Comparison of ENCODE assay signal across 8 mouse cellular contexts in the genomic region with DNA sequence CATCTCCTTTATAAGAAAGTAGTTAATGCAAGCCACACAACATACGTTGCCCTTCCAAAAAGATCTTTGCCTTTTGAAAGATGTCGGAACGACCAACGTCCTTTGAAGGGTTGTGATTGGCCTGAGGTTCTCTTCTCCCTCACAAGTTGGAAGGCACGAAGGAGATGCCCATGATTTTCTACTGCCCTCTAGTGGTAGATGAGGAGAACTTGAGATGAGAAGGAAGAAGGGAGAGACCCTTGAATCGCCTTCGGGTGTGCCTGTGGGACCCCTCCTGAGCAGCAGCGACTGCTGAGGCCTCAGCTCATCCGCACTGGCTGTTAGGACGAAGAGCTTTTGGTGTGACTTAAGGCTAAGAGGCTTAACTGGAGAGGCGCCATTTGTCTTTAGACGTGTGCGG. TPM values are rescaled to one million over a fixed set of nuclear protein-coding genes. Genes with fewer than 3 reads are reported as not detected.
DNase-seq lines count a peak whose midpoint lies in the region; ATAC-seq and TF ChIP-seq lines count a peak whose summit lies in the region.

No protein-coding gene starts in this region.

- no peak overlapping the region for H3K9ac ChIP-seq in liver, adult 2 months (ENCODE audit: low read depth, low read length)
- no peak overlapping the region for H3K9ac ChIP-seq in hindbrain, embryonic 15.5 days
- no peak overlapping the region for H3K9ac ChIP-seq in lung, embryonic 15.5 days

- peaks cover 3% of the 10 kb centered on the region; the same call in 1 of the 2 replicates for H3K9me3 ChIP-seq in forebrain, embryonic 10.5 days
- H3K9me3 ChIP-seq in hindbrain, embryonic 15.5 days, result no peaks in the 10 kb centered on the region
- H3K9me3 ChIP-seq in lung, embryonic 15.5 days, result no peaks in the 10 kb centered on the region

- peak overlapping the region; percentile 30 for H3K4me2 ChIP-seq in hindbrain, embryonic 15.5 days
- peak overlapping the region; percentile 54 for H3K4me2 ChIP-seq in lung, embryonic 15.5 days

- TF ChIP-seq CTCF in liver, adult 2 months (IDR thresholded peaks at IDR 0.05; ENCODE audit: low read depth, low read length), result peak; percentile 71

- H3K4me1 ChIP-seq in liver, adult 2 months (ENCODE audit: control insufficient read depth, insufficient read depth, low read length), result no peaks in the 10 kb centered on the region; the same call in 1 of the 2 replicates
- peaks cover 18% of the 10 kb centered on the region for H3K4me1 ChIP-seq in forebrain, embryonic 10.5 days
- H3K4me1 ChIP-seq in hindbrain, embryonic 15.5 days (replicated peaks), result peaks cover 7% of the 10 kb centered on the region
- H3K4me1 ChIP-seq in lung, embryonic 15.5 days, result peaks cover 7% of the 10 kb centered on the region

- peak overlapping the region; percentile 40; the same call in 1 of the 2 replicates for H3K4me3 ChIP-seq in liver, adult 2 months (ENCODE audit: insufficient read depth, low read depth, low read length)
- H3K4me3 ChIP-seq in forebrain, embryonic 10.5 days, result peak overlapping the region; percentile 13
- H3K4me3 ChIP-seq in hindbrain, embryonic 15.5 days, result no peak overlapping the region
- peak overlapping the region; percentile 18 for H3K4me3 ChIP-seq in lung, embryonic 15.5 days

- H3K27me3 ChIP-seq in liver, adult 2 months (ENCODE audit: control insufficient read depth, insufficient read depth, low read length), result no peaks in the 10 kb centered on the region
- H3K27me3 ChIP-seq in forebrain, embryonic 10.5 days (ENCODE audit: poor library complexity, severe bottlenecking), result peaks cover 12% of the 10 kb centered on the region; the same call in 1 of the 2 replicates
- no peaks in the 10 kb centered on the region for H3K27me3 ChIP-seq in hindbrain, embryonic 15.5 days
- H3K27me3 ChIP-seq in lung, embryonic 15.5 days, result no peaks in the 10 kb centered on the region

- WGBS in liver, adult 2 months, result 9% methylated on average over 13 of the region's 13 CpGs
- 8% methylated on average over 13 of the region's 13 CpGs for WGBS in forebrain, embryonic 10.5 days
- 13% methylated on average over 13 of the region's 13 CpGs for WGBS in hindbrain, embryonic 15.5 days
- WGBS in lung, embryonic 15.5 days, result 10% methylated on average over 13 of the region's 13 CpGs

- no peaks in the 10 kb centered on the region for H3K36me3 ChIP-seq in liver, adult 2 months (ENCODE audit: control insufficient read depth, insufficient read depth, low read length)
- no peaks in the 10 kb centered on the region for H3K36me3 ChIP-seq in forebrain, embryonic 10.5 days (replicated peaks)
- no peaks in the 10 kb centered on the region for H3K36me3 ChIP-seq in hindbrain, embryonic 15.5 days
- no peaks in the 10 kb centered on the region for H3K36me3 ChIP-seq in lung, embryonic 15.5 days

- TF ChIP-seq POLR2A in liver, adult 2 months (IDR thresholded peaks at IDR 0.05; ENCODE audit: extremely low read depth, insufficient read depth, low read length), result no peak

- peak; percentile 49 for DNase-seq in liver, adult 2 months (ENCODE audit: extremely low read depth, low read depth, low spot score)
- DNase-seq in liver (no peak), adipocyte (ENCODE audit: low spot score) (peak; percentile 66)
- peak; percentile 38 for DNase-seq in forebrain, embryonic 10.5 days (ENCODE audit: extremely low spot score, low spot score)
- DNase-seq in retina, embryonic 14.5 days (ENCODE audit: low spot score), result peak; percentile 87
- no peak for DNase-seq in gastrocnemius, postnatal 10 days

- no peak overlapping the region for H3K27ac ChIP-seq in liver, adult 2 months (replicated peaks; ENCODE audit: insufficient read depth, low read depth, low read length)
- no peak overlapping the region for H3K27ac ChIP-seq in forebrain, embryonic 10.5 days
- H3K27ac ChIP-seq in hindbrain, embryonic 15.5 days (replicated peaks), result no peak overlapping the region
- no peak overlapping the region for H3K27ac ChIP-seq in lung, embryonic 15.5 days

- no peak for ATAC-seq in hindbrain, embryonic 15.5 days (ENCODE audit: low FRiP score, low read depth)
- ATAC-seq in lung, embryonic 15.5 days (ENCODE audit: borderline replicate concordance, extremely low read depth, low FRiP score, low TSS enrichment), result no peak

- no peaks in the 10 kb centered on the region for H3K79me2 ChIP-seq in liver, adult 2 months (ENCODE audit: control insufficient read depth, insufficient read depth, low read length)

RNA-seq across cellular contexts. Expression of a gene that starts 10.4 kb away (rescaled TPM):
- total RNA-seq in liver, adult 2 months (2014; rRNA removed), result 0.28 and 0.34 TPM in 2 replicates
- 0.24 and 0.28 TPM in 2 replicates for polyA plus RNA-seq in liver, adult 2 months (2012; rRNA removed)
- 4.1 and 5.2 TPM in 2 replicates for polyA plus RNA-seq in forebrain, embryonic 10.5 days (2016; fragmentation: Nextera tagmentation; extraction: Ambion mirVana)
- polyA plus RNA-seq in hindbrain, embryonic 15.5 days (2015; fragmentation: Nextera tagmentation; extraction: Ambion mirVana), result 17.6 and 17.9 TPM in 2 replicates
- 6.1 and 6.3 TPM in 2 replicates for polyA plus RNA-seq in lung, embryonic 15.5 days (2015; fragmentation: Nextera tagmentation; extraction: Ambion mirVana)
- total RNA-seq in gastrocnemius, postnatal 10 days (2021), result 10 to 100 TPM; 49.9 to 64.5 TPM

RNA-seq across cellular contexts. Expression of a gene that starts 10.7 kb away (rescaled TPM):
- total RNA-seq in liver, adult 2 months (2014; rRNA removed), result not detected in 2 replicates
- not detected in 2 replicates for polyA plus RNA-seq in liver, adult 2 months (2012; rRNA removed)
- polyA plus RNA-seq in forebrain, embryonic 10.5 days (2016; fragmentation: Nextera tagmentation; extraction: Ambion mirVana), result not detected in 2 replicates
- not detected in 2 replicates for polyA plus RNA-seq in hindbrain, embryonic 15.5 days (2015; fragmentation: Nextera tagmentation; extraction: Ambion mirVana)
- polyA plus RNA-seq in lung, embryonic 15.5 days (2015; fragmentation: Nextera tagmentation; extraction: Ambion mirVana), result not detected in 2 replicates
- total RNA-seq in gastrocnemius, postnatal 10 days (2021), result not detected

RNA-seq across cellular contexts. Expression of a gene that starts 24.2 kb away (rescaled TPM):
- not detected in 2 replicates for total RNA-seq in liver, adult 2 months (2014; rRNA removed)
- polyA plus RNA-seq in liver, adult 2 months (2012; rRNA removed), result not detected in 2 replicates
- not detected in 2 replicates for polyA plus RNA-seq in forebrain, embryonic 10.5 days (2016; fragmentation: Nextera tagmentation; extraction: Ambion mirVana)
- not detected in 2 replicates for polyA plus RNA-seq in hindbrain, embryonic 15.5 days (2015; fragmentation: Nextera tagmentation; extraction: Ambion mirVana)
- polyA plus RNA-seq in lung, embryonic 15.5 days (2015; fragmentation: Nextera tagmentation; extraction: Ambion mirVana), result not detected in 2 replicates
- not detected for total RNA-seq in gastrocnemius, postnatal 10 days (2021)

RNA-seq across cellular contexts. Expression of a gene that starts 30.1 kb away (rescaled TPM):
- total RNA-seq in liver, adult 2 months (2014; rRNA removed), result 1.5 and 2.6 TPM in 2 replicates
- 1.3 and 2.0 TPM in 2 replicates for polyA plus RNA-seq in liver, adult 2 months (2012; rRNA removed)
- 1.8 and 1.9 TPM in 2 replicates for polyA plus RNA-seq in forebrain, embryonic 10.5 days (2016; fragmentation: Nextera tagmentation; extraction: Ambion mirVana)
- polyA plus RNA-seq in hindbrain, embryonic 15.5 days (2015; fragmentation: Nextera tagmentation; extraction: Ambion mirVana), result 1.3 and 1.6 TPM in 2 replicates
- polyA plus RNA-seq in lung, embryonic 15.5 days (2015; fragmentation: Nextera tagmentation; extraction: Ambion mirVana), result 7.1 and 9.7 TPM in 2 replicates
- total RNA-seq in gastrocnemius, postnatal 10 days (2021), result 1 to 10 TPM; 3.1 to 4.1 TPM

Comparison
In these comparisons a context has a peak if more than half of its experiments do, and no peak if none do; other contexts are left out.
1. DNase-seq: peak in liver, adult 2 months (single experiment), adipocyte (single experiment), forebrain, embryonic 10.5 days (single experiment) and retina, embryonic 14.5 days (single experiment); none in liver (single experiment) and gastrocnemius, postnatal 10 days (single experiment).